Mouse (Mus musculus): ENCODE results near the gene Aox2.

DNA sequence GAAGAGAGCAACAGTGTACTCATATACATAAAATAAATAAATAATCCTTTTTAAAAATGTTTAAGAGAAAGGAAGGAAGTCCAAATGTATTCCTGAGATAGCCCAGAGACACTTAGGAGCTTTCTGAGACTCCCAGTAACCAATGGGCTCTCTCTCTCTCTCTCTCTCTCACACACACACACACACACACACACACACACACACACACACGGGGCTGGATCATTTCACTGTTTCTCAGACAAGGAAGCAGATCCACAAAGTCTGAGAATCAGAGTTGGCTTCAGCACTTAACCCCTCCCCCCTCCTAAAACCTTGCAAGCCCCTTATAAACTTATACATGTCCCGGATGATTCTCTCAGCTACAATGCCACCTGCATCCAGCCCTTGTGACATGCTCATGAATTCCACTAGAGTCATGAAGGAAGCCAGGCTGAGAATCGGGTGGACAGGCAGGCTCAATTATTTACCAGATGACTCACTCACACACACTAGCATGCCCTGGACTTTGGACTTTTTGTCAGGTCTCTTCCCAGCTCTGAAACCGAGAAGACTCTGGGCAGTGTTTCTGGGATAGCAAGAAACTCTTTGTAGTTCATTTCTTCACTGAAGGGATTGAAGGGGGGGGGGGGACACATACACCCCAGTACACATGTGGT lies 75.2 kb downstream of the Aox2 start:
- TF ChIP-seq POLR2A (IDR thresholded peaks at IDR 0.05; ENCODE audit: borderline replicate concordance, low read depth, low read length) (no peak), CTCF (IDR thresholded peaks at IDR 0.05; ENCODE audit: low read depth, low read length) (no peak)

Data from bone marrow macrophage, adult 2 months (primary cell).